Mouse (Mus musculus): Measurements from ENCODE around the gene Smtn. TPM values are rescaled to one million over a fixed set of nuclear protein-coding genes. Genes with fewer than 3 reads are reported as not detected.

Gene Smtn
- polyA plus RNA-seq, 2 experiments: 59.0 to 79.6 TPM

DNA sequence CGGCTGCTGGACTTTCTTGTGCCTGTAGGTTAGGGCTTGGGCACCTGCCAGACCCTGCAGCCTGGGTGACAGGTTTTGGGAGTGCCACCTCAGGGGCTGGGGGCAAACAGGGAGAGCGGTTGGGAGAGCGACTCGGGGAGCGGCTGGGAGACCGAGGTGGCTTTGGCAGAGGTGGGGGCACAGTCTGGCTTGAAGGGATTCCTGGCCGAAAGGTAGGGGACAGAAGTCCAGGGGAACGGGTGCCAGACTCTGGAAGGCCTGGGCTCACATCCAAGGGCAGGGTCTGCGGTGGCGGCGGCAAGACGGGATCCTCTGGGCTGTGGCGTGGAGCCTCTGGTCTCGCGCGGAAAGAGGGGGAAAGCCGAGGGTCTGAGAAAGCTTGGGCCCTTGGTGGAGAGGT is 38.4 kb downstream of the Smtn start:
- no peak overlapping the region for H3K27ac ChIP-seq (replicated peaks; ENCODE audit: low read depth, low read length)
- no peak for DNase-seq (ENCODE audit: low spot score)
- no peaks in the 10 kb centered on the region for H3K4me1 ChIP-seq (ENCODE audit: control insufficient read depth, insufficient read depth, low read length)
- ATAC-seq (ENCODE audit: low FRiP score, low read depth): no peak
- WGBS: 76% methylated on average over 16 of the region's 17 CpGs
- no peaks in the 10 kb centered on the region for H3K36me3 ChIP-seq (ENCODE audit: control insufficient read depth, insufficient read depth, low read length)
- no peak for TF ChIP-seq POLR2A (IDR thresholded peaks at IDR 0.05; ENCODE audit: borderline replicate concordance, extremely low read depth, insufficient read depth, insufficient read length)
- H3K9me3 ChIP-seq (ENCODE audit: control insufficient read depth, low read length): no peaks in the 10 kb centered on the region
- H3K4me3 ChIP-seq (replicated peaks; ENCODE audit: low read length): no peak overlapping the region
- no peaks in the 10 kb centered on the region for H3K27me3 ChIP-seq (ENCODE audit: control insufficient read depth, insufficient read depth, low read length)
- H3K4me2 ChIP-seq (replicated peaks; ENCODE audit: low read depth, low read length, severe bottlenecking): no peak overlapping the region
- H3K9ac ChIP-seq (ENCODE audit: low read depth, low read length, severe bottlenecking): no peak overlapping the region

DNA sequence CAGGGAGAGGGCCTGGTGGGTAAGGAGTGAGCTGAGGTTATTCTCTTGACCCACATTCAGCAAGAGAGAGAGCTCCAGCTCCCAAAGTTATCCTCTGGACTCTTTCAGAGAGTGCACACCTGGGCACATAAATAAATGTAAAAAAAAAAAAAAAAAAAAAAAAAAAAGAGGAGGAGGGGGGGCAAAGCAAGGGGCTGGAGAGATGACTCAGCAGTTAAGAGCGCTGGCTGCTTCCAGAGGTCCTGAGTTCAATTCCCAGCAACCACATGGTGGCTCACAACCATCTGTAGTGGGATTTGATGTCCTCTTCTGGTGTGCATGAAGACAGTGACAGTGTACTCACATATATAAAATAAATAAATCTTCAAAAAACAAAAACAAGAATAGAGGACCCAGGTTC is 43.1 kb downstream of the Smtn start:
- Histone ChIP-seq H3K27me3 (ENCODE audit: control insufficient read depth, insufficient read depth, low read length) (no peaks in the 10 kb centered on the region), H3K4me3 (replicated peaks; ENCODE audit: low read length) (no peak overlapping the region), H3K9me3 (ENCODE audit: control insufficient read depth, low read length) (no peaks in the 10 kb centered on the region), H3K9ac (ENCODE audit: low read depth, low read length, severe bottlenecking) (no peak overlapping the region), H3K4me2 (replicated peaks; ENCODE audit: low read depth, low read length, severe bottlenecking) (no peak overlapping the region), H3K4me1 (ENCODE audit: control insufficient read depth, insufficient read depth, low read length) (no peaks in the 10 kb centered on the region), H3K36me3 (ENCODE audit: control insufficient read depth, insufficient read depth, low read length) (no peaks in the 10 kb centered on the region), H3K27ac (replicated peaks; ENCODE audit: low read depth, low read length) (no peak overlapping the region)
- TF ChIP-seq POLR2A (IDR thresholded peaks at IDR 0.05; ENCODE audit: borderline replicate concordance, extremely low read depth, insufficient read depth, insufficient read length): no peak
- DNase-seq (ENCODE audit: low spot score) (no peak), ATAC-seq (ENCODE audit: low FRiP score, low read depth) (no peak)
- 100% methylated on average over 1 of the region's 1 CpGs for WGBS

DNA sequence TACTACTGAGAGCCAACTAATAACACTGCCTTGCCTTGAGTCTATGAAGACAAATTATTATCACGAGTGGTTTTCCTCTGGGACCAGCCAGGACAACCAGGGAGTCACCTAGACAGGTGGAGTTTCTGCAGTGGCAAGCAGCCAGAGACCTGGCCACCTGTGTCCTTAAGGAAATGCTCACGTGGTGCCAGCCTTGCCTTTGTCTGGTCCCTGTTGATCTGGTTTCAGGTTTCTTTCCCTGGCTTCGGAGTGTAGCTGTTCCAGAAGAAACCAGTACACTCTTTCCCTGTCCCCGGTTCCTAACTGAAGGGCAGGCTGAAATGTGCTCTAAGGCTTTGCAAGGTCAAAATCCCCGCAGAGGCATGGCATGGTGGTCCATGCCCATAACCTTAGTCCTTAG is 43.7 kb downstream of the Smtn start:
- no peak for TF ChIP-seq POLR2A (IDR thresholded peaks at IDR 0.05; ENCODE audit: borderline replicate concordance, extremely low read depth, insufficient read depth, insufficient read length)
- Histone ChIP-seq H3K4me3 (replicated peaks; ENCODE audit: low read length) (no peak overlapping the region), H3K9me3 (ENCODE audit: control insufficient read depth, low read length) (no peaks in the 10 kb centered on the region), H3K27me3 (ENCODE audit: control insufficient read depth, insufficient read depth, low read length) (no peaks in the 10 kb centered on the region), H3K27ac (replicated peaks; ENCODE audit: low read depth, low read length) (no peak overlapping the region), H3K4me2 (replicated peaks; ENCODE audit: low read depth, low read length, severe bottlenecking) (no peak overlapping the region), H3K36me3 (ENCODE audit: control insufficient read depth, insufficient read depth, low read length) (no peaks in the 10 kb centered on the region), H3K9ac (ENCODE audit: low read depth, low read length, severe bottlenecking) (no peak overlapping the region), H3K4me1 (ENCODE audit: control insufficient read depth, insufficient read depth, low read length) (no peaks in the 10 kb centered on the region)
- ATAC-seq (ENCODE audit: low FRiP score, low read depth): no peak
- DNase-seq (ENCODE audit: low spot score): no peak
- WGBS: 44% methylated on average over 5 of the region's 5 CpGs

DNA sequence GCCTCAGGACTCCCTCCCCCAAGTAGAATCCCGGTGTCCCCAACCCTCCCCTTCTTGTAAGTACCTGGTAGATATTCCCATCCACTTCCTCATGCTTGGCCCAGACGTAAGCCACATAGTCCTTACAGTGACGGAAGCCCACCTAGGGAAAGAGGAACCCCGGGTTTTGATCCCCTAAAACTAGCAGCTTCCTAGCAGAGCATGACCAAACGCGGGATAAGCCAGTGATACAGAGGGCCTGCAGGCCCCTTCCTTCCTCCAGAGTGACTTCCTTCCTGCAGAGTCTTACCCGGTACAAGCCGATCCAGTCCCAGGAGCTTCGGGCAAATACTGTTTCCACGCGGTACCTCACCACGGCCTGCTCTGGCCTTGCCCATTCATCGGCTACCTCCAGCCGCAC is 44.9 kb downstream of the Smtn start:
- Histone ChIP-seq H3K27me3 (ENCODE audit: control insufficient read depth, insufficient read depth, low read length) (no peaks in the 10 kb centered on the region), H3K9me3 (ENCODE audit: control insufficient read depth, low read length) (no peaks in the 10 kb centered on the region), H3K9ac (ENCODE audit: low read depth, low read length, severe bottlenecking) (no peak overlapping the region), H3K4me1 (ENCODE audit: control insufficient read depth, insufficient read depth, low read length) (no peaks in the 10 kb centered on the region), H3K4me2 (replicated peaks; ENCODE audit: low read depth, low read length, severe bottlenecking) (no peak overlapping the region), H3K36me3 (ENCODE audit: control insufficient read depth, insufficient read depth, low read length) (no peaks in the 10 kb centered on the region), H3K4me3 (replicated peaks; ENCODE audit: low read length) (no peak overlapping the region), H3K27ac (replicated peaks; ENCODE audit: low read depth, low read length) (no peak overlapping the region)
- no peak for ATAC-seq (ENCODE audit: low FRiP score, low read depth)
- 89% methylated on average over 14 of the region's 14 CpGs for WGBS
- TF ChIP-seq POLR2A (IDR thresholded peaks at IDR 0.05; ENCODE audit: borderline replicate concordance, extremely low read depth, insufficient read depth, insufficient read length): no peak
- DNase-seq (ENCODE audit: low spot score): no peak

DNA sequence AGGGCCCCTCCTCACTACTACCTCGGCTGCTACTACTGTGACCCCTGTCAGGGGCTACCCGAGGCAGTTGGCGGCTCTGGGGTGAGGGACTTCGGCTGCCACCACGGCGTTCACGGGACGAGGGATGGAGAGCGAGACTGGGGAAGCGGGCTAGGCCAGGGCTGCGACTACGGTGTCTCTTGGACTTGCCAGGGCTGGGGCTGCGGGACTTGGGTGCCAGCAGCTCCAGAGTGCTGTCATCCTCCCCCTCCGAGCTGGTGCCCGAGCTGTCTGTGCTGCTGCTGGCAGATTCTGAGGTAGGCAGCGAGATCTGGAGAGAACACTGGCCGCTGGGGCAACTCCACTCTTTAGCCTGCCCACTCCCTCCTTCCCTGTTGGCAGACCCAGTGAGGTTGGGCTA is 45.6 kb downstream of the Smtn start:
- ATAC-seq (ENCODE audit: low FRiP score, low read depth) (no peak), DNase-seq (ENCODE audit: low spot score) (no peak)
- WGBS: 75% methylated on average over 17 of the region's 17 CpGs
- Histone ChIP-seq H3K9me3 (ENCODE audit: control insufficient read depth, low read length) (no peaks in the 10 kb centered on the region), H3K4me2 (replicated peaks; ENCODE audit: low read depth, low read length, severe bottlenecking) (no peak overlapping the region), H3K4me1 (ENCODE audit: control insufficient read depth, insufficient read depth, low read length) (no peaks in the 10 kb centered on the region), H3K9ac (ENCODE audit: low read depth, low read length, severe bottlenecking) (no peak overlapping the region), H3K4me3 (replicated peaks; ENCODE audit: low read length) (no peak overlapping the region), H3K27me3 (ENCODE audit: control insufficient read depth, insufficient read depth, low read length) (no peaks in the 10 kb centered on the region), H3K36me3 (ENCODE audit: control insufficient read depth, insufficient read depth, low read length) (no peaks in the 10 kb centered on the region), H3K27ac (replicated peaks; ENCODE audit: low read depth, low read length) (no peak overlapping the region)
- TF ChIP-seq POLR2A (IDR thresholded peaks at IDR 0.05; ENCODE audit: borderline replicate concordance, extremely low read depth, insufficient read depth, insufficient read length): no peak

DNA sequence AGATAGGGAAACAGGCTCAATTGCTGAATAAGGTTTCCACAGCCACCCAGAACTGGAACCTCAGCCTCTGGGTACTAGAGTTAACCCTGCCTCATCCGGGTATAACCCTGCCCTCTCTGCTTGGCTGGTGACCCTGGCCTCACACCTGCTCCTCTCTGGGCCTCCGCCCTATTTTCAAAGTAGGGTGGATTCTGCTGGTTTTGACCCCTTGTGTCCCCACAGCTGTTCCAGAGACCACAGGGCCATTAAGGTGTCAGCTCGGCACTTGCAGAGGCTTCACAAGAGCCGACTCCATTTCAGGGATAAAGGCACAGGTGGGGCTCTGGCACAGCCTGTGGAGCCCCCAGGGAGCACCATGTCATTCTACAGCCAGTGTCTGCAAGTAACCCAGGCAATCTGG is 47.7 kb downstream of the Smtn start:
- Histone ChIP-seq H3K27me3 (ENCODE audit: control insufficient read depth, insufficient read depth, low read length) (no peaks in the 10 kb centered on the region), H3K27ac (replicated peaks; ENCODE audit: low read depth, low read length) (no peak overlapping the region), H3K4me1 (ENCODE audit: control insufficient read depth, insufficient read depth, low read length) (no peaks in the 10 kb centered on the region), H3K4me3 (replicated peaks; ENCODE audit: low read length) (no peak overlapping the region), H3K9ac (ENCODE audit: low read depth, low read length, severe bottlenecking) (no peak overlapping the region), H3K9me3 (ENCODE audit: control insufficient read depth, low read length) (no peaks in the 10 kb centered on the region), H3K36me3 (ENCODE audit: control insufficient read depth, insufficient read depth, low read length) (no peaks in the 10 kb centered on the region), H3K4me2 (replicated peaks; ENCODE audit: low read depth, low read length, severe bottlenecking) (no peak overlapping the region)
- no peak for TF ChIP-seq POLR2A (IDR thresholded peaks at IDR 0.05; ENCODE audit: borderline replicate concordance, extremely low read depth, insufficient read depth, insufficient read length)
- DNase-seq (ENCODE audit: low spot score) (no peak), ATAC-seq (ENCODE audit: low FRiP score, low read depth) (no peak)
- WGBS: 45% methylated on average over 4 of the region's 4 CpGs
